Mouse (Mus musculus) B cell, adult (primary cell): ENCODE measurements around the gene Vmn2r101. TPM values are rescaled to one million over a fixed set of nuclear protein-coding genes. Genes with fewer than 3 reads are reported as not detected.

Source experiments
- total RNA-seq: library from RNA; stranded (reverse); gene quantifications from 4 replicates; pipeline ENCODE4 v1.2.4, GENCODE M21; 2023; ENCODE audit not compliant: inconsistent age

The Vmn2r101 gene
- total RNA-seq, result not detected in 4 replicates

GRCm38 (mm10) chr17:19576927-19577326 is at the start of gene Vmn2r101:
TSS of gene Vmn2r101 (plus strand) at chr17:19577227.

GRCm38 (mm10) chr17:19660028-19660427 is 83.0 kb downstream of the Vmn2r101 start, which contains the start of gene Vmn2r102:
TSS of gene Vmn2r102 (plus strand) at chr17:19660328.

Other genes with a start within 250 kb of the Vmn2r101 start
- not detected in 4 replicates for gene Vmn2r99, start 215.3 kb upstream of the Vmn2r101 start, total RNA-seq
- gene Vmn2r100, start 72.5 kb upstream of the Vmn2r101 start, total RNA-seq, result not detected in 4 replicates
- not detected in 4 replicates for gene Vmn2r102, start 83.1 kb downstream of the Vmn2r101 start, total RNA-seq
- not detected in 4 replicates for gene Vmn2r103, start 196.1 kb downstream of the Vmn2r101 start, total RNA-seq